Mouse (Mus musculus): ENCODE data around the gene Il12rb1. TPM values are rescaled to one million over a fixed set of nuclear protein-coding genes. Genes with fewer than 3 reads are reported as not detected.
"Not testable (repeated sequence)": the region's sequence is repeated elsewhere in the genome, so short reads cannot be mapped to it uniquely, and the experiment has no call there.

Il12rb1 gene
- total RNA-seq, 2 experiments from 2014 or later: 0.07 to 1.5 TPM

DNA sequence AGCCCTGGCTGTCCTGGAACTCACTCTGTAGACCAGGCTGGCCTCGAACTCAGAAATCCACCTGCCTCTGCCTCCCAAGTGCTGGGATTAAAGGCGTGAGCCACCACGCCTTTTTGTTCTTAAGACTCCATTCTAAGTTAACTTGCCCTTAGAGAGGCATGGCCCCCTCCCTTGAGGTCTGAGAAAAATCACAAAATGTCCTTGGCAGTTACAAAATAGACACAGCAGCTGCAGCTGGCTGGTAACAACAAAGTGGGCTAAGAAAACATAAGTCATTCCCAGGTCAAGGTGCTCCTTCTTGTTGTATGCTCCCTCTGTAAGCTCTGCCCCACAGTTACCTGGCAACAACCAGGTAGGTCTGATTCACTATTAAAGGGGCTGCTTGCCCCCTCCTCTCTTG is 14.3 kb downstream of the Il12rb1 start:
- ATAC-seq (ENCODE audit: poor library complexity, severe bottlenecking): not testable (repeated sequence)

DNA sequence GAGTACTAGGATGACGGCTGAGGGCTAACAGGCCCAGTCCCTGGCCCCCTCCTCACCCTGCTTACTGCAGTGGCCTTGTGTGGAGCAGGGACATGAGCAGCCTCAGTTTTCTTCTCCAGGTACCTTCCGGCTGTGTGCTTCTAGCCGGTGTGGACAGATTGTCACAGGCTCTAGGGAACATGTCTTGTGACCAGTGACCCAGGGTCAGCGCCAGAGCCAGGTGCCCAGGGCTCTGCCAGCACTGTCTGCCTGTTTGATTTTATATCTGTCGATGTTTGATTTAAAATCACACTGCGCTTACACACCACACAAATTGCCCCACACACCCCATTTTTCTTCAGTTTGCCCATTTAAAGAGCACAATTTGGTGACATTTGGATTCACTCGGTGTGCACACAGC is 15.6 kb downstream of the Il12rb1 start:
- ATAC-seq (ENCODE audit: poor library complexity, severe bottlenecking): no peak

DNA sequence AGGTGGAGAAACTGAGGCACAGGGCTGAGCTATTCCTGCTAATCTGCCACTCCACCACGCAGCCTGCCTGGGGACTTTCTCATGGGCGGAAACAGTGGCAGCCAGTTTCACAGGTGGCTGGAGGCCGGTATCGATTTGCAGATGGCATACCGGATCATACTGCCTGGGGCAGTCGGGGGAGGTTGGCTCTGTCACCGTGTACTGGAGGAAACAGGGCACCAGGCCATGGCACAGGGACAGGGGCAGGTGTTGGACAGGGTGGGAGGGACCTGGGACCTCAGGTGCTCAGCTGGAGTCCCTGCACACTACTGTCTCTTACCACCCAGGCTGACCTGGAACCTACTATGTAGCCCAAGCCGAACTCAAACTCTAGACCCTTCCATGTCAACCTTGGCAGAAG is 17.6 kb downstream of the Il12rb1 start:
- no peak for ATAC-seq (ENCODE audit: poor library complexity, severe bottlenecking)

DNA sequence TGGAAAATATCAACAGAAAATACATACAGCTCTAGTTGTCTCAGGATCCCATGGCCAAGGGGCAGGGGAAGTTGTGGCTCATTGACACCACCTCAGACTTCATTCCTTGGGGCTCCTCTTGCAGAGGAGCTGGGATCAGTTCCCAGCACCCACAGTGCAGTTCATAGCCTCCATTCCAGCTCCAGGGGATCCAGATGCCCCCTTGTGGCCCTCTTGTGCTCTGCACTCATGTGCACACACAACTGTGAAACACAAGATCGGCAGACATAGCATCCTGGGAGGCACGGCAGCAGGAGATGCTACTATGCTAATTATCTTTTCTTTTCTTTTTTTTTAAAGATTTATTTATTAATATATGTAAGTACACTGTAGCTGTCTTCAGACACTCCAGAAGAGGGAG is 18.8 kb downstream of the Il12rb1 start:
- ATAC-seq (ENCODE audit: poor library complexity, severe bottlenecking): no peak

DNA sequence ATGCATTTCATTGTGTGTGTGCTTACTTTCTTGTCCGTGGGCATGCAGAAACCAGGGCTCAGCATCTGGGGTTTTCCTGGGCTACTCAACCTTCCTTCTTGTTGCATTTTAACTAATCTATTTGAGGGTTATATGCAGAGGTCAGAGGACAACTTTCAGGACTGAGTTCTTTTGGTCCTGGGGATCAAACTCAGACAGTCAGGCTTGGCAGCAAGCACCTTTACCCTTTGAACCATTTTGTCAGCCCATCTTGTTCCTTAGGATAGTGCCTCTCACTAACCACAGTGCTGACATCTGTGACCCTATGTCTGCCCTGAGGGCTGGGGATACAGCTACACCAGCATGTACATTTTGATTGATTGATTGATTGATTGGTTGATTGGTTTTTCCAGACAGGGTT is 19.5 kb downstream of the Il12rb1 start:
- ATAC-seq (ENCODE audit: poor library complexity, severe bottlenecking): no peak

DNA sequence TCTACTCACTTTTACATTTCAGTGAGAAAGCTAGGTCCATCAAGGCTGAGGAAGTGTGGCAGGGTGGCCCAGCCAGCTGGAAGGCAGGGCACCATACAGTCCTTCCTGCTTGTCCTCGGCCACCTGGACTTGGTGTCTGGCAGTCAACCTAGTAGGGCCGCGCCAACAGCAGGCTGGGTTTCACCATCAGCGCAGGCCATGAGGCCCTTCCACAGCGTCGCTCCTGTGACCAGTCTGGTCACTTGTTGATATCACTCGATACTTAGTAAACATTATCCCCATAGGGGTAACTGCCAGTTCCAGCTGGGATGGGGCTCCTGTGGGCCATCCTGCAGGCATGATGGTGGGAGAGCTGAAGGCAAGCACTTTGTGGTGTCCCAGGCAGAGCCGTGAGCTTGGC is 23.3 kb downstream of the Il12rb1 start:
- no peak for ATAC-seq (ENCODE audit: poor library complexity, severe bottlenecking)

DNA sequence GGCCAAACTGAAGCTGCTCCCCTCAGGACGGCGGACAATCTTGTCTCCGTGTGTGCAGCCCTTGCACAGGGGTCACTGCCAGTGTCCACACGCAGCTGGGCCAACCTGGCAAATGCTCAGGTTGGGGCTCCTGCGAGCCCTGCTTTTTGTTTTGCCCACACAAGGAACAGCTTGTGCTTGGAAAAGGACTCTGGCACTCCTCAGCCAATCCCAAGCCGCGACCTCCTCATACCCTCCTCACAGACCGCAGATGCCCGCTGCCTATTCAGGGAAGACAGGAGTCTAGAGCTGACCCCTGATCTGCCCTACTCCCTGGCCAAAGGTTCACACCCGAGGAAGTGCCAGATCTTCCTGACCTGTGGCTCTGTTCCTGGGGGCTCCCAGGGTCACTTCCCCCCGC is 24.1 kb downstream of the Il12rb1 start:
- ATAC-seq (ENCODE audit: poor library complexity, severe bottlenecking): no peak

DNA sequence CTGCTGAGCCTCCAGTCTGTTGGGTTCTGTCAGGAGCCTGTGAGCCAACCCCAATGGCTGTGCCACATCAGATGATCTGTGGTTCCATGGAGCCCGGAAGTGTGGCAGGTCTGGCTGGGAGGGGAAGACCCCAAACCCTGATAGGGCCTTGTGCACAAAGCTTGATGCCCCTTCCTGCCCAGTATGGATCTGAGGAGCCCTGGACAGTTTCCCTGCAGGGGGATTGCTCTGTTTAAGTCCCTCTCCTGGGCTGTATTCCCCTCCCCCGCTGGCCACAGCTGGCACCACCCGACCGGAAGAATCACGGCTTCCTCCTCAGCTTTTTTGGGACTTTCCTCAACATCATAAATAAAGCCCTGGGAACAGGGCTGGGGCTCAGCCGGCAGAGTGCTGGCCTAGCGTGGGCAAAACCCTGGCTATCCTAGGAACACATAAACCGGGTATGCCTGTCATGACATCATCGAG is 24.8 kb downstream of the Il12rb1 start:
- ATAC-seq (ENCODE audit: poor library complexity, severe bottlenecking): peak; percentile 80

DNA sequence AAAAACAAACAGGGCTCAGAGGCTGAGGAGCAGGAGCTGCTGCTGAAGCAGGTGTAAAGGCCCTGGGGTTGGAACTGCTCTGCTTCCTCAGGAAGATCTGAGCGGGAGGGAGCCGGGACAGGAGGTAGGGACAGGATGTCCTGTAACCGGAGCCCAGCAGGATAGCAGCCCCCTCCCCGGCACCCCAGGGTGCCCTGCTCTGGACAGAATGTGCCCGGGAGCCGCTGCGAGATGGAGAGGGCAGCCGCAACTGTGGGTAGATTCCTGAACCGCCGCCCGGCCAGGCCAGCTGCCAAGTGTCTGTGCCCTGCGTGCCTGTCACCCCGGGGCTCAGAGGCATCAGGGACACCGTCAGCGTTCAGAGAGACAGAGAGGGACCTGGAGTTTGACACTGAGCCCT is 25.3 kb downstream of the Il12rb1 start:
- no peak for ATAC-seq (ENCODE audit: poor library complexity, severe bottlenecking)

DNA sequence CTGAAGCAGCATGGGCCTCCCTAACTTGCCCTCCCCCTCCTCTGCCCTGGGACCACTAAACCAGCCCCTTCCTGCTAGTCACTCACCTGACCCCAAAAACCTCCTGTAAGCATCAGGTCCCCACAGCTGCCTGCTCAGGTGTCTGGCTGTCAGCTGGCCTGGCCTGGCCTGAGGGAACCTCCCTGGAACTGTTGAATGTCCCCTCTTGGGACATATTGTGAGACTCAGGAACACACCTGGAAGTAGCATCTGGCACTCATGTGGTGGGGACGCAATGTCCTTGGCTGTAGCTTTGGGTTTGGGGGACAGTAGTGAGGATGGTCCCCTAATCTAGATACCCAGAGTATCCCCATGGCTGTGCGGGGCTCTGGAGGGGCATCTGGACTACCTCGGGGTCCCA is 25.8 kb downstream of the Il12rb1 start:
- no peak for ATAC-seq (ENCODE audit: poor library complexity, severe bottlenecking)

DNA sequence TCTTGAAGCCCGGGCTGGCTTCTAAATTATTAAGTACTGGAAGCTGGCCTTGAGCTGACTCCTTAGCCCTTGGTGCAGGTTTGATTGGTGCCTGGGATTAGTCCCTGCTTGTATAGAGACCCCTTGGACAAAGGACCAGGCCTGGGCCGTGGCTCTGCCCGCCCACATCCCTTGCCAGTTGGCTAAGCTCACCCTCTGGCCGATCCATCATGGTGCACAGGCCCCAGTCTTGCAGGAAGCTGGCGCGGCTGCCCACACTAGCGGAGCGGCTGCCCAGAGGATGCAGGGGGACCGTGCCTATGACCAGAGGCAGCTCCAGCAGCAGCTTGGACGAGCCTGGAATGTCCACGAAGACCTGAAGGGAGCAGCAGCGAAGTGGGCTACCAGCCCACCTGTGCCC is 28.4 kb downstream of the Il12rb1 start:
- no peak for ATAC-seq (ENCODE audit: poor library complexity, severe bottlenecking)

DNA sequence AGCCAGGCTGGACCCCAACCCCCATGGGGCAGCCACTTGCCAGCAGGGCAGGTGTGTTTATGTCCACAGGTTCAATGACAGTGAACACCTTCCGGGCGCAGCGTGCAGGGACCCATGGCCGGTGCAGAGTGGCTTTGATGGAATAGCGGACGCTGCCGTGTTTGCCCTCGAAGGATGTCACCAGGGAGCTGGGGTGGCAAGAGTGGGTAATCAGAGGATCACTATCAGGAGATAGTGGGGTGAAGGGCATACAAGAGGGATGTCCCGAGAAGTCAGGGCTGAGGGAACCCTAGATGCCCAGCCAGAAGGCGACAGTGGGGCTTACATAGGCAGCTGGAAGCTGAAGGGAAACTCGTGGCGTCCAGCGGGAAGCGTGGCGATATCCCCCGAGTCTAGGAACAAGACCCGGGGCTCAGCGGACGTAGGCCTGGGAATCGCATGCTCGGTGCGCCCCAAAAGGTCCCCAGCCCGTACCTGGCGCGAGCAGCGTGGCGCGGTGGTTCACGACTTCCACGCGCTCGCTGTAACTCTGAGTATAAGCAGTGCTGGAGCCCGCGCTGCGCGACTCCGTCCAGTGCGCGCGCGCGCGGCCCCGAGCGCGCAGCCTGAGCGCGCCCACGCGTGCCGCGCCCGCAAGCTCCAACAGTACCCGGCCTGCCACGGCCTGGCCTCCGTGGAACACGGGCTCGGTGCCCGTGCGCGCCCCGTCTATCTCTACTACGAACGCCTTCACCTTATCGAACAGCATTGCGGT is 30.6 kb downstream of the Il12rb1 start:
- ATAC-seq (ENCODE audit: poor library complexity, severe bottlenecking): peak; percentile 21

DNA sequence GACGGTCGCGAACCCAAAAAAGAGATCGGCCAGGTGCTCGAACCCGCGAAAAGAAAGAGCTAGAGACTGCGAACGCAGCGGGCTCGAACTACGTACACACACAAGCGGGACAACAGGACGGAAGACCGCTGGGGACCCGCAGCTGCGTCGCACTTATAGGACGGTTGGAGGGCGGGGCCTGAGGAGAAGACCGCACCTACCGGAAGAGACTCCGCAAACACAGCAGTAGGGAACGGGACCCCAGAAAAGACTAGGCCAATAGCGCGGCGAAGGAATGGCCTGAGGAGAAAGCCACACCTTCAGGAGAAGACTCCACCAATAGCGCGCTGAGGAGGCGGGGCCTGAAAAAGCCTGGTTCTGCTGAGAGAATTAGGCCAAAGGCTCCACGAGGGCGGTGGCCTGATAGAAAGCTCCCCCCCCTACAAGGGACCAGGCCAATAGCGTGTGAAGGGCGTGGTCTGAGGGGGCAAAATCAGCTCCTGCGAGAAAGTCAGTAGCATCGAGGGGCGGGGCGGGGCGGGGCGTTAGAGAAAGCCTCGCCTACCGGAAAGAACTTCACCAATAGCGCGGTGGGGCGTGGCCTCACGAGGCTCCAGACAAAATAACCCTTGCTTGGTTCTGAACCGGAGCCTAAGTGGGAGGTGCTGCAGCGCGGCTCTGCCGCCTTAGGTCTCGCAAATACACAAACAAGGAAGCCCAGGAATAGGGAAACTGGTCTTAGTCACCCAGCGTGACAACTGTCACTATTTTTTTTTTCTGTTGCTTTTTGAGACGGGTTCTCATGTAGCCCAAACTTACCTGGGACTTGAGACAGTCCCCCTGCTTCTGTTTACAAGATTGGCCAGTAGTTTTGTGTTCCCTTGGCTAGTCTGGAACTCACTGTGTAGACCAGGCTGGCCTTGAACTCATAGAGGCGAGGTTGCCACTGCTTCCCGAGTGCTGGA is 31.4 kb downstream of the Il12rb1 start, which contains the start of gene Arrdc2:
Gene Arrdc2, minus strand, starts transcription at position 313 of the 944 bp plus-strand sequence.
- ATAC-seq (ENCODE audit: poor library complexity, severe bottlenecking): peak; percentile 80

DNA sequence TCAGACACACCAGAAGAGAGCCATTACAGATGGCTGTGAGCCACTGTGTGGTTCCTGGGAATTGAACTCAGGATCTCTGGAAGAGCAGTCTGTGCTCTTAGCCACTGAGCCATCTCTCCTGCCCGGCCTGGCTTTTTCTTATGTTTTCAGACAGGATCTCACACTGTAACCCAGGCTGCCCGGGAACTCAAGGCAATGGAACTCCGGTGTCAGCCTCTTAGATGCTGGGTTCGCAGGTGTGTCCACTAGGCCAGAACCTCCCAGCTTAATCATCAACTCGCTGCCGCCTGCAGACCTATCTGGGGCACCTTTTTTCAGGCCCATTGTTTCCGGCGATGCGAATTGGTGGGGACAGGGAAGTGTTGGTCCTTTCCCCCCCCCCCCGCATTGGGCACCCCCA is 32.3 kb downstream of the Il12rb1 start:
- no peak for ATAC-seq (ENCODE audit: poor library complexity, severe bottlenecking)

DNA sequence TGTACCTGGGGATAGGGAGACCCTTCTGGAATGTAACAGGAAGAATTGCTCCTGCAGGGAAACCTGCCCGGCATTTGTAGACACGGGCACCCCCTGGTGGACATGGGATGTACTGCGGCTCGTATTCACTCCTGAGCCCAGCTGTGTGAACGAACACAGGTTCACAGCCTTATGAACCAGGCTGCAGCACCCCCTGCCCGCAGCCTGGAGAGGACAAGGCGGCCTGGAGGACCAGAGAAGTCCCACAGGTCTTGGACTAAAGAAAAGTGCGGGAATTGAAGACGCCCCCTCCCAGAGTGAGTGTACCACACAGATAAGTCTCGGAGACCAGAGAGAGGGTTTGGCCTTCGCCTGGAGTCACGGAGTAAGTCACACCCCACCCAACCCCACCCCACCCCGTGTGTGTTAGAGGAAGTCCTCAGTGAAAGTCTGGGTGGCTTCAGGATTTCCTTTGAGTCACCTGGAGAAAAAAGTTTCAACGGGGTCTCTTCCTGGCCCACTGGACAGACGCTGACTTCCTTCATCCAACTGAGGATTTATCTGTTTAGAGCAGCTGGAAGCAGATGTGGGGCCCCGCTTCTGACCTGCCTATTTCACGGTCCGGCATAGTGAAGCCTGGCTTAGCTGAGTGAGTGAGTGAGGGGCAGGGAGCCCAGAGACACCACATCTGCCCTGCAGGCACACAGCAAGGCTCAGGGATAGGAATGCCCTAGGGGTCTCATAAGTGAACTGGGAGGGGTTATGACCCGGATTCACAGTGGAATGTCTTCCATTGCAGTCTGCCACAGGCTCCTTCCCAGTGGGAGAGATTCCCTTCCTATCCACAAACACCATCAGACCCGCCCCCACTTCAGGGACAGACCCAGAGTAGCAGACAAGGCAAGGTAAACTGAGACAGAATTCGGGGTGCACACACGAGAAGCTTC is 33.2 kb downstream of the Il12rb1 start:
- peak; percentile 37 for ATAC-seq (ENCODE audit: poor library complexity, severe bottlenecking)

DNA sequence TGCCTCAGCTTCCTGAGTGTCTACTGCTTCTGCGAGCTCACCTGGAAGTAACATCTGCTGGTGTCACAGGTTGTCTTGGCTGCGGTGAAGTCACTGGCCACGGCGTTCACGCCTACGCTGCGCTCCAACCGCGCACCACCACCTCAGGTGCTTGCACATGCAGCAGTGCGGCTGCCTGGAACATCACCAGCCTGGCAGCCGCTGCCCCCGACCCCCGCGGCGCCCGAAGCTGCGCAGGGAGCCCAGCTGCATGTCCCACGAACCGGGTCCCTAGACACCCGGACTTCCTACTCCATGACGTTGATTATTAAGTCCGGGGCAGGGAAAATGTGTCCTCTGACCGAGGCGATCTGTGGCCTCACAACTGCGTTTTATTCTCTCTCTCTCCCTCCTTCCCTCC is 34.2 kb downstream of the Il12rb1 start:
- no peak for ATAC-seq (ENCODE audit: poor library complexity, severe bottlenecking)

DNA sequence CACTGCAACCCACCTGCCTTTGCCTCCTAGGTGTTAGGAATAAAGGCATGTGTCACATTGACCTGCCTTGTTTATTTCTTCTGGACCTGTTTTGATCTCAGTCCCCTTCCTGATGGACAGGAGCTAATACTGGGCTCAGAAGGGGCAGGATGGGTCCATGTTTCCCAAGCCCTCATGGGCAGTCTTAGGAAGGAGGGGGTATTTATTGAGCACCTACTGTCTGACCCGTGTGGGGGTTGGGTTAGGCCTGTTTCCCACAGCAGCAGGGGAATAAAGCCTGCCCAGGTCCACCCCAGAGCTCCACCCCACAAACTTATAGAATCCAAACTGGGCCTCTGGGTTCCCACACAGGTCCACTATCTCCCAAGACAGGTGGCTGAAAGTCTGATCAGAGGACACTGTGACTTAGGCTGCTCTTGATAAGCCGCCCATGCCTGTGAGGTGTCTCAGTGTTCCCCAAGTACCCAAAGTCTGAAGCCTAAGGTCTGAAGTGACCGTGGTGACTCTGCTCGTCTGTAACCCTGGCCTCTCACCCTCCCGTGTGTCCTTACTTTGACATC is 35.0 kb downstream of the Il12rb1 start:
- ATAC-seq (ENCODE audit: poor library complexity, severe bottlenecking): no peak

DNA sequence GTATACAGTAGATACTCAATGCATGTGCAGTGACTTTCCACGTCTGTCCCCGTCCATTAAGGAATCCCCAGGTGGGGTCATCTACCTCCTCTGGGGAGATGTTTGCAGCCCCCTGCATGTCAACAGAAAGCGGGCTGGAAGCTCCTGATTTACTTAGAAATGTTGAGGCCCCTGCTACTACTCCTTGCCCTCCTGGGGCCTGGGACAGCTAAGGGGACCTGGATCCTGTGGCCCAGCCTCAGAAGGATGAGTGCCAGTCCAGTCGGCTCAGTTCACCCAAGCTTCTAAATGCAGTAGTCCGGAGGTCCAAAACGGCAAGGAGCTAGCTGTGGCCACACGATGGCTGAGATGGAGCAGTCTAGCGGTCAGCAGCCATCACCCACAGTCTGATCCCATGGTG is 35.7 kb downstream of the Il12rb1 start:
- no peak for ATAC-seq (ENCODE audit: poor library complexity, severe bottlenecking)

DNA sequence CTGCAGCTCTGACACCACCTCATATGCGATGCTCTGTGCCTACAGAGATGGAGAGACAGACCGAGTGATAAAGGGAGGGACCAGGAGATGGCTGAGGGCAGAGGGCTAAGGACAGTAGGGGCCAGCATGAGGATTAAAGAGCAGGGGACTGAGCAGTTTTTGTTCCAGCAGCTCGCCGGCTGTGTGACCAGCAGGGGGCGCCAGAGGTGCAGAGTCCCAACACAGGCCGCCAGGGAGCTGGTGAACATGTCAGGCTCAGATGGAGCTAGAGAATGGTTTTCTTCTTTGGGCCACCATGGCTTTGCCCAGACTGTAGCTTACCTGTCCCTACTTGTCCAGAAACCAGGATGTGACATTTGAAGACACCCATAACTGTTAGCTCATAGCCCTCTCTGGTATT is 36.3 kb downstream of the Il12rb1 start:
- ATAC-seq (ENCODE audit: poor library complexity, severe bottlenecking): peak; percentile 49

DNA sequence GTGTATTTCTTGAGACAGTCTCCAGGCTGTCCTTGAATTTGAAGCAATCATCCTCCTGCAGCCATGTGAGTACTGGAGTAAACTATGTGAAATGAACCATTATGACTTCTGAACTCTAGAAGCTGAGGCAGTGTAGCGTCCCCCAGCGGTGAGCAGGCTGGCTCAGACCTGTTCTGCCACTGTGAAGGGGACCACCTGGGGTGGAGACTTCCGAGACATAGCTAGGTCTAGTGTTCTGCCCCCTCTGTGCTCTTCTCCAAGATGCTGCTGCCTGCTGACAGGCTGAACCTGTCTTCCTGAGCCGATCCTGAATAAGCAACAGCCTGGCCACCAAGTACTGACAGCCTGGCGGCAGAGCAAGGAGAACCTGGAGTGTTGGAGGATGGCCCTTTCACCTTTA is 36.9 kb downstream of the Il12rb1 start:
- ATAC-seq (ENCODE audit: poor library complexity, severe bottlenecking): no peak

All from megakaryocyte, adult 5-6 weeks (primary cell).